Mouse (Mus musculus) kidney, adult 18-20 months (tissue): ENCODE data around the gene Adcy9.
"Not testable (repeated sequence)": the region's sequence is repeated elsewhere in the genome, so short reads cannot be mapped to it uniquely, and the experiment has no call there.

Experiments used
- DNase-seq: peaks from one replicate; pipeline ENCODE4 v3.0.0; 2021

The Adcy9 gene

DNA sequence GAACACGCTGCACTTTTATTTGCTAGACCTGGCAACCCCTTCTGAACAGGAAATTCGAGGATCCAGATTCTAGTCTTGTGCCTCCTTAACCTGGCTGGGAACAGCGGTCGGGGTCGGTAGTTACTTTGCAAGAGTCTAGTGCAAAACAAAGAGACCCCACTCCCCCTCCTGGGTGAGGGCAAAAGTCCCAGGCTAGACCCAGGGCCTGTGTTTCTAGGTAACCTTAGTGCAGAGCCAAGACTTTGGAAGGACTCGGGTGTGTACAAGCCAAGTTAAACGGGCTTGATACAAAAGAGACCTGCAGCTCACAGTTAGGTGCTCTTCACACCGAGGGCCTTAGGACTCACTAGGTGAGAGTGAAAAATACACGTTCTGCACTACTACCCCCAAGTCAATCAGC is 152.8 kb downstream of the Adcy9 start:
- no peak for DNase-seq

DNA sequence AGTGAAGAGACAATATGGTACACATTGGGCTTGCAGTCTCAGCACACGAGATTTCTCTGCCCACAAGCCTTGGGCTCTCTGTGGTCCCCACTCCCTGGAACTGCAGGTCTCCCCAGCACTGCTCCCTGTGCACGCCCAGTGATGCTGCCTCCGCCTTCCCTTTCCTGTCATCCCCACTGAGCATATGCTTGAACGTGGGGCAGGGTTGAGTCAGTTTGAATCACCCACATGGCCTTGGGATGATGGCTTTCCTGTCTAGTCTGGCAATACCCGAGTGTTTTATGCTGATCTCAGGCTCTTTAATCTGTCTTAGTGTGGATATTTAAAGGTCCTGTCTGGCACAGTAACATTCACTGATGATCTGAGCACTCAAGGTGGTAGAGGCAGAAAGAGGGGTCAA is 154.9 kb downstream of the Adcy9 start:
- no peak for DNase-seq

DNA sequence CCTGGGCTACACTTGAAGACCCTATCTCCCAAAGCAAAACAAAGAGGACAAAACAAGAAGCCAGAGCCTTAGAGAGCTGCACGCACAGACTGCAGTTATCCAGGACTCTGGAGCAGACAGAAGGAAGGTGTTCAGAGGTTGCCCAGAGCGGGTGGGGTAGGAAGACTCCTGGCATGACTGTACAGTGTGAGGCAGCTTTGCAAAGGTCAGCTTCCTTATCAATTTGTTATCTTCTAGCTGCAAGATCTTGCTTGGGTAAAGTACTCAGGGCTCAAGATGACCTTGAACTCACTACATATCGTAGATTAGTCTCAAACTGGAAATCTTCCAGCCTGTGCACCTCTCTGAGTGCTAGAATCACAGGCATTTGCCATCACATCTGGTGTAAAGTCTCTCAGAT is 156.8 kb downstream of the Adcy9 start:
- DNase-seq: no peak

DNA sequence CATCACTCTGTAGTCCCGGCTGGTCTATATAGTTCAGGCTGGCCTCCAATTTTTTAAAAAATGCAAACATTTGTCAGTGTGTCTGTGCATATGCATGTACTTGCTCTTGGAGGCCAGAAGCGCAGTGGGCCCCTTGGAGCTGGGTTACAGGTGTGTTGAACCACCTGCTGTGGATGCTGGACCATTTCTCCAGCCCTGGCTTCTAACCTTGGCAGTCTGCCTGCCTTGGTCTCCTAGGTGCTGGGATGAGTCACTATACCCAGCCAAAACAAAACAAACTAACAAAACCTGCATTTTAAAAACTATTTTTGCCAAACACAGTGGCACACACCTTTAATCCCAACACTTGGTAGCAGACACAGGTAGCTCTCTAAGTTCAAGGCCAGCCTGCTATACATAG is 162.8 kb downstream of the Adcy9 start:
- DNase-seq: no peak

GRCm38 (mm10) chr16:4248791-4249190 is 171.5 kb downstream of the Adcy9 start:
- DNase-seq: no peak

- DNase-seq: not testable (repeated sequence)
Measured at GRCm38 (mm10) chr16:4245241-4245640, 175.1 kb downstream of the Adcy9 start.
